Mouse (Mus musculus) forebrain, embryonic 10.5 days (tissue): ENCODE data around the gene Ccdc14. TPM values are rescaled to one million over a fixed set of nuclear protein-coding genes. Genes with fewer than 3 reads are reported as not detected.
"Not testable (repeated sequence)": the region's sequence is repeated elsewhere in the genome, so short reads cannot be mapped to it uniquely, and the experiment has no call there.

ENCODE experiments used
- DNase-seq: peaks from one replicate; pipeline ENCODE4 v3.0.0-alpha.2; 2017; ENCODE audit warnings: low spot score; ENCODE audit errors: extremely low spot score
- H3K27ac ChIP-seq: fragments of 300-500 bp; sonication (generic); 2 replicates; pipeline ENCODE4 v1.5.1; 2016; ENCODE audit warnings: mild to moderate bottlenecking
- H3K27me3 ChIP-seq: fragments of 300-500 bp; sonication (generic); 2 replicates; pipeline ENCODE4 v1.6.1; 2016; ENCODE audit warnings: mild to moderate bottlenecking; ENCODE audit not compliant: poor library complexity, severe bottlenecking
- H3K36me3 ChIP-seq: fragments of 300-500 bp; sonication (generic); replicated peaks from 2 replicates; pipeline ENCODE4 v1.6.1; 2016; ENCODE audit warnings: mild to moderate bottlenecking, moderate library complexity
- H3K4me1 ChIP-seq: fragments of 300-500 bp; sonication (generic); 2 replicates; pipeline ENCODE4 v1.6.1; 2016
- H3K4me3 ChIP-seq: fragments of 300-500 bp; sonication (generic); 2 replicates; pipeline ENCODE4 v1.5.1; 2016; ENCODE audit warnings: mild to moderate bottlenecking, moderate library complexity
- H3K9me3 ChIP-seq: fragments of 300-500 bp; sonication (generic); 2 replicates; pipeline ENCODE4 v1.6.1; 2016; ENCODE audit warnings: mild to moderate bottlenecking, moderate library complexity
- WGBS: fragments of 180-500 bp; shearing (Covaris S2); methylation state at CpG from one replicate; pipeline ENCODE4 v1.1.7; 2016; 5-methylcytosine and 5-hydroxymethylcytosine counted together
- polyA plus RNA-seq: library from polyadenylated mRNA; unstranded; fragments of >200 nt; fragmentation: Nextera tagmentation; extraction: Ambion mirVana; gene quantifications from 2 replicates; pipeline ENCODE4 v1.2.1, GENCODE M21; 2016

Ccdc14 gene
- polyA plus RNA-seq, 1 experiment from 2014 or later, result 12.2 TPM

DNA sequence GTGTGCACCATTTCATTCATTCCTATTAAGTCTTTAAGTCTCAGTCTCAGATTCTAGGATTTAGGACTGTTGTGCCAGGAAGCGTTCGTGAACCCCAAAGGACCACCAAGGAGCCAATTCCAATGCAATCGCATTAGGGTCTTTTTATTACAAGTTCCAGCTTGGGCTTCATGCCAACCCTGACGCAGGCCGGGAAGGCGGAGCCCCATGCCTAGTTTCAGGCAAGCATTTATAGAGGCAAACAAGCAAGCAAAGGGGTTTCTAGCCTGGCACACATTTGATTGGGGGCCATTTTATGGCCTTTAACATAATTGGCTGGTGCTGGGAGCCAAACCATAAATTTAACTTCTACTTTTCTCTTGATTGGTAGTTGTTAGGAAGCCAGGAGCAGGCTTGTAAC, 16.1 kb upstream of the Ccdc14 start:
- Histone ChIP-seq H3K4me1 (peaks cover 21% of the 10 kb centered on the region), H3K36me3 (no peaks in the 10 kb centered on the region), H3K27ac (no peak overlapping the region), H3K27me3 (peaks cover 37% of the 10 kb centered on the region), H3K9me3 (no peaks in the 10 kb centered on the region), H3K4me3 (no peak overlapping the region)
- WGBS, result 91% methylated on average over 6 of the region's 6 CpGs
- DNase-seq, result no peak

DNA sequence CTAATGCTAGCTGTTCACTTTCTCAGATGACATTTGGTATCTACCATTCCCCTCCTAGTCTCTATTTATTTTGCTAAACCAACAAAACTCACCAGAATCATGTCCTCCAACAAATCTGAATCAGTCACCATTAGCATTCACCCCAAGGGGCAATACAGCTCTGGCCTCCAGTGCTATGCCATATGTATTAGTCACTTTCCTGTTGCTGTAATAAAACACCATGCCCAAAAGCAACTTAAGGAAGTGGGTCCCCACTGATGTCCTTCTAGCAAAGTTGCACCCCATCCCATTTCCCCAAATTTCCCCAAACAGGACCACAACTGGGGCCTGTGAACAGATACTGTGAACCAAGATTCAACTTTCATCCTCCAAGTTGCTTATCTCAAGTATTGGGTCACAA, 8.6 kb upstream of the Ccdc14 start:
- no peaks in the 10 kb centered on the region for H3K27me3 ChIP-seq
- DNase-seq, result no peak
- no peaks in the 10 kb centered on the region for H3K9me3 ChIP-seq
- no peak overlapping the region for H3K4me3 ChIP-seq
- no peaks in the 10 kb centered on the region for H3K4me1 ChIP-seq
- no peak overlapping the region for H3K27ac ChIP-seq
- no peaks in the 10 kb centered on the region for H3K36me3 ChIP-seq

DNA sequence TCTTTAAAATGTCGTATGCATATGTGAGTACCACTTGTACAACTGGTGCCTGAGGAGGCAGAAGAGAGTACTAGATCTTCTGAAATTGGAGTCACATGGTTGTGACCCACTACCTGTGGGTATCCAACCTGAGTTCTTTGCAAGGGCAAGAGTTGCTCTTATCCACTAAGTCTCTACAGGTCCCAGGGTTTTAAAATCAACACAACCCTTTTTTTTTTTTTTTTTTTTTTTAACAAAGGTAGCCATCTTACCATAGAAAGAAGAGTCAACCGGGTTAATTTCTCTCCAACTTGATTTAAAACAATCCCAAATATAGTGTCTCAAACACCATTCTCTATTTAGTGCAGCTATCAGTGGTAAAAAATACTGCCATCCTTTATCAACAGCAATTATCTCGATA, 537 bp upstream of the Ccdc14 start:
- no peaks in the 10 kb centered on the region for H3K27me3 ChIP-seq
- DNase-seq, result no peak
- no peaks in the 10 kb centered on the region for H3K9me3 ChIP-seq
- WGBS, result 79% methylated on average over 3 of the region's 3 CpGs
- H3K36me3 ChIP-seq, result peaks cover under 1% of the 10 kb centered on the region; the same call in 1 of the 2 replicates
- H3K4me3 ChIP-seq, result peak overlapping the region; percentile 79
- H3K4me1 ChIP-seq, result peaks cover 16% of the 10 kb centered on the region
- H3K27ac ChIP-seq, result no peak overlapping the region

DNA sequence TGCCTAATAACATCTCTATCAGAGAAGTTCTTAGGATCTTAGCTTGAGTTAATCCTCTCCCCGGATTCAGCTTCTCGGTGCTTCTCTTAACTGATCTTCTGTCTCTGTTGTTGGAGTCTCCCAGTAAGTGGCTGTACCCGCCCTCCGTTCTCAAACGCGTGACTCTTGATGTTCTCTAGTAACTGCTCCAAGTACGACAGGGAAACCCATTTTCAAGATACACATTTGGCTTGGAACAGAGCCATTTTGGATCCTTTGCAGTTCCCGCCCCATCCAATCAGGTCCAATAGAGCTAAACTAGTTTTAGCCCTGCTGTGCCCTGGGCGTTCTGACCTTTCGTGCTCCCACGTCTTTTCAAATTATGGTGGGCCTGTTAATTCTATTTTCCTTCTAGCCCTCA, 740 bp downstream of the Ccdc14 start:
- Histone ChIP-seq H3K9me3 (no peaks in the 10 kb centered on the region), H3K4me1 (peaks cover 16% of the 10 kb centered on the region), H3K36me3 (peaks cover 13% of the 10 kb centered on the region), H3K27ac (peak overlapping the region; percentile 92), H3K27me3 (no peaks in the 10 kb centered on the region), H3K4me3 (peak overlapping the region; percentile 79)
- peak; percentile 25 for DNase-seq
- WGBS, result 9% methylated on average over 11 of the region's 11 CpGs

- H3K27ac ChIP-seq, result no peak overlapping the region
- no peaks in the 10 kb centered on the region for H3K27me3 ChIP-seq
- H3K4me1 ChIP-seq, result peaks cover 16% of the 10 kb centered on the region
- no peak for DNase-seq
- no peaks in the 10 kb centered on the region for H3K9me3 ChIP-seq
- H3K36me3 ChIP-seq, result peaks cover 44% of the 10 kb centered on the region
- WGBS, result 94% methylated on average over 6 of the region's 7 CpGs
- no peak overlapping the region for H3K4me3 ChIP-seq
Measured at GRCm38 (mm10) chr16:34694477-34694876, 4.1 kb downstream of the Ccdc14 start.

DNA sequence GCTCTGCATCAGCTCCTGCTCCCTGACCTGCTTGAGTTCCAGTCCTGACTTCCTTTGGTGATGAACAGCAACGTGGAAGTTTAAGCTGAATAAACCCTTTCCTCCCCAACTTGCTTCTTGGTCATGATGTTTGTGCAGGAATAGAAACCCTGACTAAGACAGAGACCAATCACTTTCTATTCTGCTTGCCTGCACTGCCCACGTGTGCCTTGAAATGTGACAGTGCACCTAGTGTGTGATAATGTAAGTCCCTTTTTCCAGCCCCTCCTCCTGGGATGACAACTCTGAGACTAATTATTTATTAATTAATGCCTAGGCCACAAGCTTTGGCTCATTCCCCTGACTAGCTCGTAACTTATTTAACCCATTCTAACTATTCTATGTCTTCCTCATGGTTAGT, 8.3 kb downstream of the Ccdc14 start:
- 84% methylated on average over 3 of the region's 3 CpGs for WGBS
- H3K36me3 ChIP-seq, result peaks cover 68% of the 10 kb centered on the region
- not testable (repeated sequence) for DNase-seq, H3K27ac ChIP-seq, H3K4me3 ChIP-seq, H3K4me1 ChIP-seq, H3K9me3 ChIP-seq, H3K27me3 ChIP-seq

DNA sequence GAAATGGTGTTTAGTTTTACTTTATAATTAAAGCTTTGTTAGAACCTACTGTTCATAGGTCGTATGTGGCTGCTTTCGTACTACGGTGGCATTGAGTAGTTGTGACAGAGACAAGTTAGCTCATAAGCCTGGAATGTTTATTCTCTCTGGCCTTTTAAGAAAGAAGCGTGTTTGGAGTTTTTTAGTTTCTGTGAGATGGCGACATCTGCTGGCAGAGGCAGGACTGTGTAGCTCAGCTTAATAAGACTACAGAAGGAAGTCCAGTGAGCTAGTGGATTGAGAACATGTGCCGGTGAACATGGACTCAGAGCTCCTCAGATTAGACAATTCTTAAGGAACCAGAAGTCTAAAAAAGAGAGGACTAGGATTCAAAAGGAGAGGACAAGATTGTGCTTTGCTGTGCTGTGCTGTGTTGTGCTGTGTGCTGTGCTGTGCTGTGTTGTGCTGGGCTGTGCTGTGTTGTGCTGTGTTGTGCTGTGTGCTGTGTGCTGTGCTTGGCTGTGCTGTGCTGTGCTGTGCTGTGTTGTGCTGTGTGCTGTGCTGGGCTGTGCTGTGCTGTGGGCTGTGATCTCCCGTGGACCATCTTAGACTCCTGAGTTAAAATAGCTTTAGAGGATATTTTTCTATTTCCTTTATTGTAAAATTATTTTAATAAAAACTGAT, 9.9 kb downstream of the Ccdc14 start:
- H3K36me3 ChIP-seq, result peaks cover 79% of the 10 kb centered on the region
- peak; percentile 69 for DNase-seq
- no peak overlapping the region for H3K4me3 ChIP-seq
- 41% methylated on average over 7 of the region's 7 CpGs for WGBS
- no peaks in the 10 kb centered on the region for H3K27me3 ChIP-seq
- H3K4me1 ChIP-seq, result 0 out of 2 replicates have a peak, but pooled peaks cover 5% of the 10 kb centered on the region
- no peaks in the 10 kb centered on the region for H3K9me3 ChIP-seq
- H3K27ac ChIP-seq, result no peak overlapping the region

DNA sequence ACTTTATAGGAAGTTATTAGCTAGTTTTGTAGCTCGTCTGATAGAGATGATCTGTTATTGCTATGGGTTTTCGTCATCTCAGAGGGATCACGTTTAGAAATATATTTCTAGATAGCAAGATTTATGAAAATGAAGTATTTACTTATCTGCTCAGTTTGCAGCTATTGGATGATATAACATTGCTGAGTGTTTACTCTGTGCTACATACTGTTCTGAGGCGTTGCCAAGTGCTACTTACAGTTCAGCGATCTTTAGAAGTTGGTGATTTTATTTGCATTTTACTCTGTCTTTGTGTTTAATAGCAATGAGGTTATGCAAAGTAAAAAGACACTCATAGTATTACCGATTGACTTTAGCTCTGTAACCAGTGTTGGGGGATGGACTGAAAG, 10.4 kb downstream of the Ccdc14 start:
- Histone ChIP-seq H3K36me3 (peaks cover 79% of the 10 kb centered on the region), H3K9me3 (no peaks in the 10 kb centered on the region), H3K4me1 (0 out of 2 replicates have a peak, but pooled peaks cover 5% of the 10 kb centered on the region), H3K4me3 (no peak overlapping the region), H3K27me3 (no peaks in the 10 kb centered on the region), H3K27ac (no peak overlapping the region)
- 88% methylated on average over 6 of the region's 6 CpGs for WGBS
- DNase-seq, result no peak

GRCm38 (mm10) chr16:34706019-34706418, 15.6 kb downstream of the Ccdc14 start:
- WGBS, result 85% methylated on average over 2 of the region's 2 CpGs
- Histone ChIP-seq H3K27ac (no peak overlapping the region), H3K27me3 (no peaks in the 10 kb centered on the region), H3K4me1 (no peaks in the 10 kb centered on the region), H3K36me3 (peaks cover 85% of the 10 kb centered on the region), H3K4me3 (no peak overlapping the region), H3K9me3 (no peaks in the 10 kb centered on the region)
- no peak for DNase-seq

GRCm38 (mm10) chr16:34706487-34706946, 16.1 kb downstream of the Ccdc14 start:
- Histone ChIP-seq H3K4me3 (no peak overlapping the region), H3K4me1 (no peaks in the 10 kb centered on the region), H3K9me3 (no peaks in the 10 kb centered on the region), H3K36me3 (peaks cover 83% of the 10 kb centered on the region), H3K27ac (no peak overlapping the region), H3K27me3 (no peaks in the 10 kb centered on the region)
- DNase-seq, result no peak
- 91% methylated on average over 7 of the region's 7 CpGs for WGBS

GRCm38 (mm10) chr16:34711481-34711880, 21.1 kb downstream of the Ccdc14 start:
- Histone ChIP-seq H3K36me3 (peaks cover 78% of the 10 kb centered on the region), H3K9me3 (no peaks in the 10 kb centered on the region), H3K4me3 (no peak overlapping the region), H3K27me3 (no peaks in the 10 kb centered on the region), H3K27ac (no peak overlapping the region), H3K4me1 (no peaks in the 10 kb centered on the region)
- no peak for DNase-seq
- 88% methylated on average over 3 of the region's 3 CpGs for WGBS

- H3K27me3 ChIP-seq, result no peaks in the 10 kb centered on the region
- no peaks in the 10 kb centered on the region; the same call in 1 of the 2 replicates for H3K9me3 ChIP-seq
- no peak for DNase-seq
- 95% methylated on average over 3 of the region's 3 CpGs for WGBS
- H3K4me1 ChIP-seq, result no peaks in the 10 kb centered on the region
- H3K4me3 ChIP-seq, result no peak overlapping the region
- H3K36me3 ChIP-seq, result peaks cover 64% of the 10 kb centered on the region
- H3K27ac ChIP-seq, result no peak overlapping the region
Measured at GRCm38 (mm10) chr16:34725156-34725555, 34.7 kb downstream of the Ccdc14 start.

DNA sequence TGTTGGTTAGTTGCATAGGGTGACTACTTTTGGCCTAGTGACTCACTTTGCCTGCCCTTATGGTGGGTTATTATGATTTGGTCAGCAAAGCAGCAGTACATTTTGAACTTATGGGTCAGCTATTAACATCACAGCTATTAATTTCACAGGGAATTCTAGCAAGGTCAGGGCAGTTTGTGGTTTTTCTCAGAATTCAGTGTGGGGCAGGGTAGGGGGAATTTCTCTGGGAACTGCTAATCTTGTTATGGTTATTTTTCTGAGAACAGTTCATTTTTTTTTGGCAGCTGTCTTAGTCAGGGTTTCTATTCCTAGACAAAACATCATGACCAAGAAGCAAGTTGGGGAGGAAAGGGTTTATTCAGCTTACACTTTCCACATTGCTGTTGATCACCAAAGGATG, 38.2 kb downstream of the Ccdc14 start:
- not testable (repeated sequence) for H3K4me3 ChIP-seq, H3K27ac ChIP-seq, H3K27me3 ChIP-seq, H3K4me1 ChIP-seq, H3K9me3 ChIP-seq, DNase-seq
- peaks cover 34% of the 10 kb centered on the region for H3K36me3 ChIP-seq

DNA sequence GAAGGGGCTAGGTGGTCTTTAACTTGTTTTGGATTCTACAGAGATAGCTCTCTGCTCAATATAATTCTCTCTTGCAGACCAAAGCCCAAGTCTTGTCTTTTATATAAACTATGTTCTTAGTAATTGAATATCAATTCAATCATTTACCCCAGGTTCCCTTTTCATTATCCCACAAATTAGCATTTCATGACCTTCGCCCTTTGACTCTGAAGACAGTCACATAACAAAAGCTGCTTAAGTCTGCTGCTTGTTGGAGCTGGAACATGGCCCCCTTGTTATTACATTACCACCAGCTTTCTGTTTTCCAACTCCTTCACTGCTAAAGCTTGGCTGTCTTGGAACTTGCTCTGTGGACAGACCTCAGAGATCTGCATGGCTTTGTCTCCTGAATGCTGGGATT, 39.0 kb downstream of the Ccdc14 start:
- no peak for DNase-seq
- Histone ChIP-seq H3K27ac (no peak overlapping the region), H3K4me3 (no peak overlapping the region), H3K4me1 (no peaks in the 10 kb centered on the region), H3K27me3 (no peaks in the 10 kb centered on the region), H3K9me3 (no peaks in the 10 kb centered on the region; the same call in 1 of the 2 replicates), H3K36me3 (peaks cover 28% of the 10 kb centered on the region)
- 94% methylated on average over 1 of the region's 1 CpGs for WGBS
